Mouse (Mus musculus) cerebellum, adult 2 months (tissue): ENCODE data around the gene Gk. TPM values are rescaled to one million over a fixed set of nuclear protein-coding genes. Genes with fewer than 3 reads are reported as not detected.

Experiments used
- DNase-seq, 2 experiments: peaks; one replicate each; pipeline ENCODE4 v3.0.0; 2021
- H3K27ac ChIP-seq: fragments of 200-500 bp; 2 replicates; pipeline ENCODE4 v1.5.1; 2012; ENCODE audit warnings: low read length, control low read depth, inconsistent platforms; ENCODE audit not compliant: insufficient read depth
- H3K27me3 ChIP-seq: fragments of 200-500 bp; 2 replicates; pipeline ENCODE4 v1.6.1; 2012; ENCODE audit warnings: inconsistent platforms, mild to moderate bottlenecking, low read length, moderate library complexity; ENCODE audit not compliant: control insufficient read depth, insufficient read depth
- H3K4me1 ChIP-seq: fragments of 200-500 bp; 2 replicates; pipeline ENCODE4 v1.6.1; 2011; ENCODE audit warnings: low read length; ENCODE audit not compliant: control insufficient read depth, insufficient read depth
- H3K4me3 ChIP-seq: fragments of 200-500 bp; replicated peaks from 2 replicates; pipeline ENCODE3; 2011; ENCODE audit warnings: mild to moderate bottlenecking, low read depth, low read length, control low read depth; ENCODE audit not compliant: insufficient read depth
- CTCF ChIP-seq: fragments of 200-500 bp; IDR thresholded peaks from 2 replicates; pipeline ENCODE4 v1.5.1; 2011; ENCODE audit warnings: low read depth, mild to moderate bottlenecking, control low read depth, low read length, moderate library complexity, borderline replicate concordance; ENCODE audit not compliant: insufficient read depth
- POLR2A ChIP-seq: fragments of 200-500 bp; IDR thresholded peaks from 2 replicates; pipeline ENCODE4 v1.6.1; 2011; ENCODE audit warnings: low read length, control low read depth, borderline replicate concordance; ENCODE audit not compliant: insufficient read depth
- WGBS: fragments of 180-500 bp; shearing (Covaris S2); methylation state at CpG from one replicate; pipeline ENCODE4 v1.1.7; 2018; 5-methylcytosine and 5-hydroxymethylcytosine counted together
- polyA plus RNA-seq: library from polyadenylated mRNA; depleted of rRNA; stranded (reverse); fragments of >200 nt; gene quantifications from 2 replicates; pipeline ENCODE4 v1.2.3, GENCODE M21; 2012; rRNA removed

Gene Gk
- polyA plus RNA-seq: 15.0 and 15.6 TPM in 2 replicates

DNA sequence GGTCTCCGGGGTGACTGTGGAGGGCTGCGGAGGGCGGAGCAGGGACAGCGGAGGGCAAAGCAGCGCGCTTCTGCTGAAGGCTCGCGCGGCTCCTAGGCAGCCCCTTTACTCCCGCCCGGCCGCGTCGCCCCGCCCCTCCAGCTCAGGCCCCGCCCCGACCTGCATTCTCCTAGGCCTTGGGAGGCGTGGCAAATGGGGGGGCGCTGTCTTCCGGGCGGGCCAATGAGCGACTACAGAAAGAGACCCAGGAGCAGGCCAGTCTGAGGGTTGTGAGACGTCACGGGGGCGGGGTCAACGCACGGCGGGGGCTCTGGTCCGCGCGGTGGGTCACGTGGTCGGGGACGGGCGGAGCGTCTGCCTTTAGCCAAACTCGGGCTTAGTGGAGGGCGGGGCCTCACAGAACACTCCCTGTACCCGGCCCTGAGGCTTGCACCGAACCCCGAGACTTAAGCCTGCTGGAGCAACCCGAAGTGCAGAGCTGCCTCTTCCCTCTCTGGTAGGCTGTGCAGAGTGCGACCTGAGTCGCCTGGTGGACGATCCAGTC, at the start of gene Gk:
Gk (minus strand) TSS at position 276 of the 544 bp plus-strand sequence.
- peak within 1 kb of the TSS; percentile 94 for H3K4me3 ChIP-seq
- 12% methylated on average over 23 of the region's 45 CpGs for WGBS

DNA sequence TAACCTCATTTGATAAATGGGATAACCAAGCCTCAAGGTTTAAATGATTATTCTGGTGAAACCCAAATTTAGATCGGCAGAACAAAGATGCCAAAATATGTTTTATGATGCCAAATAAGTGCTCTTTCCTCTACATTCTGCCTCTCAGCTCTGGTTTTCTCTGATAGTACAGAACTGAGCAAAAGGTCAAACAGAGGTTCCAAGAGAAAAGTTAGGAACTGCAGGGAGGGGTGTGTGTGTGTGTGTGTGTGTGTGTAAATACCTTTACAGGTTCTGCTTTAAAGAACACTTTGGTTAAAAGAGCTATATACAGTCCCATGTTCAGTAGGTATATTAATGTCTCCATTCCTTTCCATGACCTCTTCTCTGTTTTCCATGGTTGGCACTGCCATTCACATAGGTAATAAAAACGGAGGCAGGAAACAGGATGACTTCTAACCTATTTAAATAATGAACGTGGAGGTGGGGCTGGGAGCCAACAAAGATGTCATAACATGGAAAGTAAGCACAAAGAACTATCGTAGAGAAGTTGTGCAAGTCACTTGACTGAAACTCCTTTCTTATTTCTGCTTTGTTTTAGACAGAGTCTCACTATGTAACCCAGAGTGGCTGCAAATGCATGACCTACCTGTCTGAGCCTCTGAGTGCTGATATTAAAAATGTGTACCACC, 28.2 kb upstream of the Gk start:
- 70% methylated on average over 4 of the region's 4 CpGs for WGBS

More for the DNA sequence above, at the start of gene Gk:
- H3K4me1 ChIP-seq: no peaks in the 10 kb centered on the region
- H3K27me3 ChIP-seq: no peaks in the 10 kb centered on the region
- TF ChIP-seq CTCF (no peak), POLR2A (peak; percentile 38)
- peak within 1 kb of the TSS; percentile 81 for H3K27ac ChIP-seq
- DNase-seq: peak; percentile 97 to 98

DNA sequence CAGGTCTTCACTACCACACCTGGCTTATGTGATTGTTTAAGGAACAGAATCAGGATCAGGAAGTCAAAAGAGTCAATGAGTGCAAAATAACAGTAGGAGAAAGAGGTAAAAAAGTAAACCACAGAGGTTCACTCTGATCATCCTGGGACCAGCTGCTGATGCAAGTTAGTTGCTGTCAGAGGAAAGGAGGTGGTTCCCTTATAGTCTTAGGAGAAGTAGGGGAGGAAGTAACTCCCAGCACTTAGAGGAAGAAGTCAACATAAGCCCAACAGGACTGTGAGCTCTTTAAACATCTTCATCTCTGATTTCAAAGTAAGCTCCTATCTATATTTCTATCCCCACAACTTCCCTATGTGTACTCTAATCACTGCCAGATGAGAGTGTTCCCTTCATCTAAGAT, 26.4 kb upstream of the Gk start:
- H3K27me3 ChIP-seq: no peaks in the 10 kb centered on the region
- H3K27ac ChIP-seq: no peak overlapping the region
- no peaks in the 10 kb centered on the region for H3K4me1 ChIP-seq
- no peak overlapping the region for H3K4me3 ChIP-seq
- DNase-seq: no peak
- TF ChIP-seq POLR2A: no peak
- no peak for TF ChIP-seq CTCF

More for the DNA sequence above, 28.2 kb upstream of the Gk start:
- Histone ChIP-seq H3K4me3 (no peak overlapping the region), H3K27ac (no peak overlapping the region), H3K4me1 (no peaks in the 10 kb centered on the region), H3K27me3 (no peaks in the 10 kb centered on the region)
- DNase-seq: no peak
- no peak for TF ChIP-seq CTCF

DNA sequence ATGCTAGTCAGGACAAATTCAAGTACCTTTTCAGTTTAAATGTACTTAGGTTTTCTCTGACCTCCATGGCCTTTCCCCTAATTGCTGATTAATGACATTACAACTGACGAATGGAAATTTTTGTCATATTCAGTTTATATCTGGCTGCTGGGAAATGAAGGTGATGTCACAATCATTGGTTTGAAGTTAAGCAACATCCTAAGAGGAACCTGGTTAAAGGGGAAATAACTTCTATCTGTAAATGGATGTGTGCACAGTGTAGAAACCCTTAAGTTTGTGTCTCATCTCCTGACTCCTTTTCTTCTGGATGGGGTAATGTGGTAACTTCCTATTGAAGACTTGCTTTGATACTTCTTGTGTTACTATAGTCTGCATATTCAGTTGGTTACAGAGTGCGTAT, 20.8 kb upstream of the Gk start:
- DNase-seq: no peak
- TF ChIP-seq CTCF: no peak
- no peak for TF ChIP-seq POLR2A
- H3K27me3 ChIP-seq: no peaks in the 10 kb centered on the region
- H3K27ac ChIP-seq: no peak overlapping the region
- H3K4me3 ChIP-seq: no peak overlapping the region
- no peaks in the 10 kb centered on the region for H3K4me1 ChIP-seq
- WGBS: 80% methylated on average over 2 of the region's 2 CpGs

DNA sequence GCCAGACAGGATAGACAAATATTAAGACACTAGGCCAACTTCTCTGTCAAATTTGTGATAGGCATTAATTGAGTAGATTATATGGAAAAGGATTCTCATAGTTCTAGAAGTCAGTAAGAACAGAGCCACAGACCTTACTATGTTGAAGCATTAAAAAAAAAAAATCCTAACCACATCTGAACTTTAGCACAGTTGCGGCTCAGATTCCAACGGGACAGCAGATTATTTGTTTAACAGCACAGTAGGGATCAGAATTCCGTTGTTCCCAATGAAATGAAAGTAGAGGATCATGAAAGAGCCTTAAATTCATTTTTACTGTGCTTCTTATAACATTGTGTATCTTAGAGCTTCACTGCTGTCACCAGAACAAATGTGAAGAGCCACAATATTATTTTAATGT, 1.7 kb upstream of the Gk start:
- H3K4me3 ChIP-seq: no peak overlapping the region
- no peak for TF ChIP-seq CTCF
- TF ChIP-seq POLR2A: no peak
- no peak for DNase-seq
- H3K4me1 ChIP-seq: no peaks in the 10 kb centered on the region
- H3K27me3 ChIP-seq: no peaks in the 10 kb centered on the region
- no peak overlapping the region for H3K27ac ChIP-seq
- 82% methylated on average over 3 of the region's 3 CpGs for WGBS

DNA sequence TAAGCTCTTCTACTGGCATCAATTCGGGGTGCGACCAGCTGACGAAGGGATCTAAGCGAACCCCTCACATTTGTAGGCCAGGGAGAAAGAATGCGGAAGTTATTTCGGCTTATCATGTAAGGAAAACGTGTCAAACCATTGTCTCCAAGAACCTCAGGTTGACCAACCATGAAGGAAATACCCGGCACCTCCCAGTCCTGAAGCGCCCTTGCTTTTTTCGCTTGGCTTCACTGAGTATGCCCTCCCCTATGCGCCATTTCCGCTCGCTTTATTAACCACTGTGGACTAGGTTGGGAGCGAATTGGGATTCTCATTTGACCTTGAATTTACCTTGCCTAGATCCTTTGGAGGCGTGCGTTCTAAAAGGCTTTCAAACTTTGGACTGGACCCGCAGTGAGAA, 522 bp upstream of the Gk start:
- peak in 1 of 2 experiments; percentile 64 for DNase-seq
- WGBS: 12% methylated on average over 17 of the region's 17 CpGs
- H3K4me3 ChIP-seq: peak overlapping the region; percentile 80

DNA sequence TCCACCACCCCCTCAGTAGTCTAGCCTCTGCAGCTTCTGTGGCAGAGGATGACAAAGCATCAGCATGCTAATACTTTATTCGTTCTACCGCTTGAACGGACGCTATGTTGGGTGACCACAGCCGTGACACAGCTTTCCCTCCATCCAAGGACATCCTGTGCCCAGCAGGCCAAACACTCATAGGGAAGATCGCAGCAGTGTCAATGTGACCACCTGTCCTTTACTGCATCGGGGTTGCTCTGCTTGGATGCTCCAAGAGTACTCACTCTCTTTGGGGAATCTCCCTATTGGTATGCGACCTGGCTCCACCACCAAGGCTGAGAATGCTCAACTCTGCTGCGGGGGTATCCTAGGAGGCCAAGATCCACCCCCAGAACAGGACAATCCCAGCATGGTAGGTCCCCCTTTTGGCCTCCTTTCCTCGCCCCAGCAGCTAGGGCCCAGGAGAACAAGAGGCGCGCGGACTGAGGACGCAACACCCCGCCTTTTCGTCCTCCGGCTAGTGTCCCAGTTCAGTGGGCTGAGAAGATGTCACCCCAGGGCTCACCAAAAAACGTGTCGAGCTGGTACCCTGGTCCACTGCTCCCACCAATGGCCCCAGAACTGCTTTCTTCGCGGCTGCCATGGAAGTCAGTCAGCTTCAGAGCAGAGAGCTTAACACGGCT, 608 bp downstream of the Gk start:
- H3K4me3 ChIP-seq: peak overlapping the region; percentile 94
- H3K27me3 ChIP-seq: no peaks in the 10 kb centered on the region
- H3K4me1 ChIP-seq: no peaks in the 10 kb centered on the region
- peak in 1 of 2 experiments; percentile 51 for DNase-seq
- TF ChIP-seq POLR2A (no peak), CTCF (no peak)
- 7% methylated on average over 22 of the region's 22 CpGs for WGBS
- H3K27ac ChIP-seq: peak overlapping the region; percentile 81

More for the DNA sequence above, 522 bp upstream of the Gk start:
- TF ChIP-seq CTCF (no peak), POLR2A (no peak)
- Histone ChIP-seq H3K27me3 (no peaks in the 10 kb centered on the region), H3K27ac (peak overlapping the region; percentile 78), H3K4me1 (no peaks in the 10 kb centered on the region)

DNA sequence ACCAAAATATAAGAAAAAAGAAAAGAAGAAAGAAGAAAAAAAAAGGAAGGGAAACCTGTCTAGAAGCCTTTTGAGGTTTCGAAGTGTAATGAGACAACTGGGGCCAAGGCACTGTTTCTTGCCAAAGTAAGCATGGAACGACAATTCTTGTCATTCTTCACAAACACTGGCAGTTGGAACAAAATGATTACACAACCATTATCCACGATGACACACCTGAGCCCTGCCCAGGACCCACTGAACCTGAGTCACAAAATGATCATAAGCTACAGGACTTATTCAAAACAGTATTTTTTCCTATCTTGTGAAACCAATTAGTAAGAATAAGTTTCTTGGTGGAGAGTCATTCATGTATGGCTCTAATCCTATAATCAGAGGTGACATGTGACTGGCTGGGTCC, 5.3 kb downstream of the Gk start:
- Histone ChIP-seq H3K27me3 (no peaks in the 10 kb centered on the region), H3K27ac (no peak overlapping the region), H3K4me1 (no peaks in the 10 kb centered on the region), H3K4me3 (no peak overlapping the region)
- WGBS: 50% methylated on average over 3 of the region's 3 CpGs
- no peak for DNase-seq
- no peak for TF ChIP-seq POLR2A
- no peak for TF ChIP-seq CTCF
